Mouse (Mus musculus): ENCODE results near the gene Grik4.
A peak's percentile ranks its signal among the peaks of the same experiment; 100 is the strongest.

The Grik4 gene

DNA sequence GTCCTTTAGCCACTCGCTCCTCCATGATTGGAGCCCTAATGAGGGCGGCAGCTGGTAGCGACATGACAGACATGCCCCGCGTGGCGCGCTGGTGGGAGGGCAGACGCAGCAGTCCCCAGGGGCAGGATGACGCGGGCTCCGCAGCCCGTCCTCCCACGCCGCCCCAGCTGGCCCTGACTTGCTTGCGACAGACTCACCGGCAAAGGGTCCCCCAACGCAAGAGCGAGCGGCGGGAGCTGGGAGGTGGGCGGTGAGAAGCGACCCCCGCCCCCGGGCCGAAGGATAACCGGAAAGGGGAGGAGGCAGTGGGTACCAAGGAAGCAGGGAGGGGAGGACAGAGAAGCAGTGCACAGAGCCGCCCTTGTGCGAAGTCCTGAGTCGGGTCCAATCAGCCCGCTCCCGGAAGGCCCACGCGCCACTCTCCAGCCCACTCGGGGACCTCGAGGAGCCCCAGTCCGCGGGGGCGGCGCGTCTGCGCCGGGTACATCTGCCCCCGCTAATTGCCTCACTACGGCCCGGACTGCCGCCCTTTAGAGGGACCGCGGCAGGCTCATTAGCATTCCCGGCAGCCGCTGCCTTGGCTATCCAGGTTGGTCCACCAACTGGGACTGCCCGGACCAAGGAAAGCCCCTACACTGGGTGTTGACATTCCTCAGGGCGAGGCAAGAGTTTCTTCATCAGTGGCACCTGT, 46.8 kb downstream of the Grik4 start:
- DNase-seq, result peak; percentile 29

DNA sequence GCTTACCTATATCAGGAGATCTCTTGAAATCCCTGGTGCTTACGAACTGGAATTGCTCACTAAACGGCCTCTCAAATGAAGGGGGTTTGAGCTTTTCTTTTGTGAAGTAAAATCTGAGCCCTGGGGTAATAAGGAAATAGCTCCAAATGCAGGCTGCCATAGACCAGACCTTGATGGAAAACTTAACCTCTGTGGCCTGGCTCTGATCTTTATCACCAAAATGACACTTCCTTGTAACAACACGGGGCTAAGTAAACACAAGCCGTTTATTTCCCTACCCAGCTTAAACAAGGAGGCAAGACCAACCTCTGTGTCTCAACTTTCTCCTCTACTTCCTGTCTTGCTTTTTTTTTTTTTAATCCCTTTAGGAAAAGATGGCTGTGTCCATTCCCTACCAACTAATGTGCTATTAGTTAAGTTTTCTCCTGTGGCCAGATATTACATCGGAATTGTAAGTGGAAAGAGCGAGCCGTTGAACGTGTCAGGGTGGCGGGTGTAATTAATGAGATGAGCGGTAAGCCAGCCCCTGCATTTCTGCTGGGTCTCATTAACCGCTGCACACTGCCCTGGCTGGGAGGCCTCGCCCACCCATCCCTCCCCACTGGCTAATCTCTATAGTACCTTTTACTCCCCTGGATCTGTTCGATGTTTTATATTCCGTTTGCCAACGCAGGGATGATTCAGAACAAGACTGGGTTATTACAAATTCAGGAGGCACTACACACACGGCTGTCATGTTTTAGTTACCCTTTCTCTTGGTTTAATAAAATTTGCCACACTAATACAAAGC, 47.7 kb downstream of the Grik4 start:
- no peak for DNase-seq

DNA sequence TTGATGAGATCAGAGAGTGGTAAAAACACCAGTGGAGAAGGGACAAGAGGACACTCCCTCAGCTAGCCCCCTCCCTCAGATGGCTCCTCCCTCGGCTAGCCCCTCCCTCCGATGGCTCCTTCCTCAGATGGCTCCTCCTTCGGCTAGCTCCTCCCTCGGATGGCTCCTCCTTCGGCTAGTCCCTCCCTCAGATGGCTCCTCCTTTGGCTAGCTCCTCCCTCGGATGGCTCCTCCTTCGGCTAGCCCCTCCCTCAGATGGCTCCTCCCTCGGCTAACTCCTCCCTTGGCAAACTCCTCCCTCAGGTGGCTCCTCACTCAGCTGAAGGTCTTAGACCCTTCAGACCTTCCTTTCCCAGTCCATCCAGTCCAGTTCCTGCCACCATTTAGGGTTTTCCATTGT, 51.5 kb downstream of the Grik4 start:
- no peak for DNase-seq

DNA sequence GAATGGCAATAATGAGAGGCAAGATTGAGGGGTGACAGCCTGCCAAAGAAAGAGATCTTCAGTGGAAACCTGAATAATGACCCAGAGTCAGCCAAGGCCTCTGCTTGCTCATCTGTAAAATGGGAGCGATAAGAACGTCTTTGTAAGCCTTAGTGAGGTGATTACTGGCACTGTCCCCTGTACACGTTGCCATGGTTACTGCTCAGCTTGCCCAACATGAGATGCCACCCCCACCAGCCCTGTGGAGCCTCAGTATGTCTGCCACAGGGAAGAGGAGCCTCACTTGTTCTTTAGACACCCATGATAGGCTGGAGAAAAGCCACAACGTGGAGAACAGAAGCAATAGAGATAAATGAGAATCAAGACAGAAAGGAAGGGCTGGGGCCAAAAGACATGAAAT, 56.4 kb downstream of the Grik4 start:
- DNase-seq, result no peak

DNA sequence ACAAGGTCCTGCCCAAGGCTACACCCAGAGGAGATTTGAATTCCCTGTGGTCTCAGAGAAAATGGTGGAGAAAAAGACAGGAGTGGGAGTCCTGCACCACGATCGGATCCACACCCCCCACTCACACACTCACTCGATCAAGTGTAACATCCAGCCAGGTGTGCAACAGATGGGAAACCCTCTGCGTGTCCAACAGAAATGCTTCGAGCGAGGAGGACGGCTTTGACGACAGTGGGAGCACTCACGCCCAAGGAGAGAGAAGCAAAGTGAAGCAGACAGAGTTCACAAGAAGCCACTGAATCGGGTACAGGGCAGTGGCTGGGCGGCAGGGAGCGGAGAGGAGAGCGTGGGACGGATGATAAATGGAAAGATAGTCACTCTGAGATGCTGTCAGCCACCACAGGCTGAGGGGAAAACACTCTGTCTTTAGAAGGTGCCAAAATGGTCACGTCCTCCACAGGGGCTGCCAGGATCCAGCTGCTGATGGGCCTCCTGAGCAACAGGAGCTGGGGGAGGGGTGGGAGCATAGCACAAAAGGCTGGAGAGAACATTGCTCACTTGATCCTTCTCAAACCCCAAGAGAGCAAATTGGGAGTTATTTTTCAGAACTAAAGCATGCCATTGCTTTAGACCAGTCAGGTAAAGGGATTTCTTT, 58.1 kb downstream of the Grik4 start:
- no peak for DNase-seq

DNA sequence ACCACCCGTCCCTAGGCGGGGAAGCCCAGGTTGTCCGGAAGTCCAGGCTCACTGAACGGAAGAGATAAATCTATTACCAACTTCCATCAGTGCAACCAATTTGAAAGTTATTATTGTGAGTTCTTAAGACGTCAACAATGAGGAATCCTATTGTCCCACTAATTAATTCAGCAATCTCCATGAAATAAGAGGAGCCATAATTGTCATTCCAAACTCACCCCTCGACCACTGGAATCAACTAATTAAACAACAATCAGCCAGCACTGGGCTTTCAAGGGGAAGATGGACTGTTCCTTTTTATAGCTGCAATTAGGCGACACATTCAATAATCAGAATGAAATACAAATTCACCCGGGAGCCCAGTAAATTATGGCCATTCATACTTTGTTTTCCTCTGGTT, 58.7 kb downstream of the Grik4 start:
- no peak for DNase-seq

DNA sequence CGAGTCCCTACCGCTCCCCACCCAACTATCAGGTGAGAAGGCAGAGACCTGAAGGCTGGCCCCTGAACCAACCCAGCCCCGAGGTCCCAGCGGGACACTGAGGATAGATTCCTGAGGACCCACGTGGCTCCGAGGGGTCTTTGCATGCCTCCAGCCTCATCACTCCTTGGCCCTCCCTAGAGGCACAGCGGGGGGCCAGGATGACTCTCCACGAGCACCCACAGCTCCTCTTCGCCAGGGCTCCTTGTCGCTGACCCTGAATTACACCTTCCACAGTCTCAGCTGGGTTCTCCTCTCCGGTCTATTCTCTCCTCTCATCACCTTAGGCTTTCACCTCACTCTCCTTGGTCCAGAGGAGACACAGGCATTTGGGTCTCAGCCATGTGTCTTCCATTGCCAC, 59.2 kb downstream of the Grik4 start:
- no peak for DNase-seq

DNA sequence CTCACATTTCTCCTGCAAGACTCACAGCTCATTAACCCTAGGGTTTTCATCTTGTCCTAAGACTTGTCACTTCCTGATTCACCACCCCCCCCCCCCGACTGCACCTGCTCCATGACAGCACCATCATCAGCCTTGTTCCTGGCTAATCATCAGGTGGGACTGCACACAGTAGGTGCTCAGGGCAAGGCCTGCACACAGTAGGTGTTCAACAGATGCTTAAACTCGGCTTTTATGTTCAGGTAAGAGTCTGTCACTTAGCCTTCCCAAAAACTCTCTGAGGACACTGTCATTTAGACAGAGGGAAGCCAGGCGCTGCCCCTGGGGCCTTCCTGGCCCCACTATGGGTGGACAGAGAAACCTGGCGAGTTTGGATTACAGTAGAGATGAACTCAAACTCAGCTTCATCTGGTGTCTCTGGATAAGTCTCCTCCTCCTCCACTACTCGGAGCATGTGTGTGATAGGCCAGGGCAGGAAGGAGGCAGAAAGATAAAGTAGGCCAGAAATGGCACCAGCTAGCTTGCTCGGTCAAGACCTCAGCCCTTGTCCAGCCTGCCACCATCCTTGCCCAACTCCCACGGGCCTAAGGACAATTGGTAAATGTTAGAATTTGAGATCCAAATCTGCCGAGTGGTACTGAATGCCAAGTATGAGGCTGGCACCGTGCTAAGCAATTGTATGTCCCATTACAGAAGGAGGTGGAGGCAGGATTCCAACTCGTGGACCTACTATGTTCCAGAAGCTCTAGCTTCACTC, 61.1 kb downstream of the Grik4 start:
- no peak for DNase-seq

DNA sequence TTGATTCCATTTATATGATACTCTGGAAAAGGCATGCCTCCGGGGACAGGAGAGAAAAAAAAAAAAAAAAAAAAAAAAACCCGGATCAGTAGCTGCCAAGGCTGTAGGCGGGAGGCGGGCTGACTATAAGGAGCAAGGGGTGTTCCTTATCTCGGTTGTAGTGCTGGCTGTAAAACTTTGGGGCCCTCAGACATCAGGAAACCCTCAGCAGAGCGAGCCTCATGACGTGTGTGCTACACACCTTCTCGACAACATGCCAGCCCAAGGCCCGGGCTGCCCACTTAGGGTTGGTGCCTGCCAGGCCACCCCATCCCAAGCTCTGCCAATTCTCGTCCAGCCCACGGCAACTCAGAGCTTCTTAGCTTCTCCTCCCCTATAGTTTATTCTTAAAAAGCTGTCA, 62.0 kb downstream of the Grik4 start:
- no peak for DNase-seq

DNA sequence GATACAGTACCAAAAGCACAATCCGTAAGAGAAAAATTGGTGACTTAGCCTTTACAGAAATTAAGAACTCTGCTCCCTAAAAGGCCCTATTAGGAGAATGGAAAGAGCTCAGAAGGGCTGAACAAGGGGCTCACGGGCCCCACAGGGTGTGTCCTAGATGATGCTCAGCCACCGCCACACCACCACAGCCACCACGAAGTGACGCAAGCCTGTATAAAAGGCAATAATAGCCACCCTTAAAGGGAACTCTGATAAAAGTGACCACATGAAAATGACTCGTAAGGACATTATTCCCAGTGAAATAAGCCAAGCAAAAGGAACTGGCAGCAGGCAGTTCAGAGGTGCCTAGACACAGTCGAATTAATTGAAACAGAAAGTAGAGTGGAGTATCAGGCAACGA, 63.3 kb downstream of the Grik4 start:
- DNase-seq, result no peak

DNA sequence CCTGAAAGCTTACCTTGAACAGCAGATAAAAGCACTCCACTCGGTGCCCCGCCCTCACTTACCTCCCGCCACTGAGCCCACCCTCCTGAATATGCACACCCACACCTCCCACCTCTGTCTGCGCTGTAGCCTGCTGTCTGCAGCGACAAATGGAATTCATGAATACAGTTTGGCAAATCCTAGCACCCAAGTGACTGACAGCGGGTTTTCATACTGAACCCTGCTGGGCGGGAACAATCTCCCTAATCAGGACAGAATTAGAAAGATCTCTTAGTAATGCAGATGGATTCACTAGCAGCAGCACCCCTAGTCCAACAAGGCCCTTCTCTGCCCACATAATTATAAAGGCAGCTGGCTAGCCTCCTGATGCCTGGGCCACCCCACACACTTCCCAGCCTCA, 65.9 kb downstream of the Grik4 start:
- DNase-seq, result no peak

DNA sequence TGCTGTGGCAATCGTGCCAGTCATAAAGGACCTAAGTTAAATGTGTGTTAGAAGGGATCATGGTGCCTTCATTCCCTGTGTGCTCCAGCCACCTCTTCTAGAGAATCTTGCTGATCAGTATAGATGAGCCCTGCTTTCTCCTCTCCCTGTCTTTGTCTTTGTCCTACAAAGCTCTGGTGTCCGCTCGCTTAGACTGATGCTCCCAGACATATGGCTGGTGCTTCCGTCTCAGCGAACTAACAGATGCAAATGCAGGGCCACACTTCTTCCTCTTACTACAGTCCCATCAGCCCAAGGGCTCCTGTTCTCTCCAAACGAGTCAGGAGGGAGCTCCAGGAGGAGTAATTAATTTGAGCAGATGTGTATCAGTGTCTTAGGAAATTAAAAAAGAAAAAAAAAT, 71.4 kb downstream of the Grik4 start:
- DNase-seq, result no peak

DNA sequence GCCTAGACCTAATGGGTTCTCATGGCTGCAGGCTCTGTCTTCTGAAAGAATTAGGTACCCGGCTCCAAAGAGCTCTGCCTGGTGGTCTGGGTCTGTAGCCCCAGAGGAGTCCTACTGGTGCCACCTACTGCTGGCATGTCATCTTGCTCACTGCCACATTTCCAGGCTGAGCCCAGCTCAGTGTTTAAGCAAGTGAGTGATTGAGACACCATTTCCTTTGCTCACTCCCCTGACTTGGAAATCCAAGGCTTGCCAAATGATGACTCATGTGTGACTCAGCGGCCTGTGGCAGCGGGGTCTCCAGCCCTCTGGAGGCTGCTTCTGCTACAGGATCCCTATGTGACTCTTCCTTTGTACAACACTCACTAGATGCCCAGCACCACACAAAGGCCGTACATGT, 72.6 kb downstream of the Grik4 start:
- DNase-seq, result peak; percentile 5

DNA sequence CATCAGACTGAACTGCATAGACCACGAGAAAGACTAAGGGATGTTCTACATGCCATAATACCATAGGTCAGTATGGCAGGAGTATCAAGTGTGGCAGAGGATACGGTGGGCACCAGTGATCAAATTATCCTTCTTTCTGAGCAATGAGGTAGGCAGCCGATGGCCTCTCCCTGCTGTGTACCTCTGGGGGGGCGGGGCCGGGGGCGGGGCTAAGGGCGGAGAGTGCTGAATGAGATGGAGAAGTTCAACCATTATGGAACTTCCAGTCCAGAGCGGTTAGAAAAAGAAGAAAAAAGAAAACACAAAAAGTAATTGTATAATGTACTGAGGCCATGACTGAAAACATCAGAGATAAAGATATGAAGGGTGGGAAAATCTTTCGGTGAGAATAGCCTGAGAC, 74.0 kb downstream of the Grik4 start:
- no peak for DNase-seq

DNA sequence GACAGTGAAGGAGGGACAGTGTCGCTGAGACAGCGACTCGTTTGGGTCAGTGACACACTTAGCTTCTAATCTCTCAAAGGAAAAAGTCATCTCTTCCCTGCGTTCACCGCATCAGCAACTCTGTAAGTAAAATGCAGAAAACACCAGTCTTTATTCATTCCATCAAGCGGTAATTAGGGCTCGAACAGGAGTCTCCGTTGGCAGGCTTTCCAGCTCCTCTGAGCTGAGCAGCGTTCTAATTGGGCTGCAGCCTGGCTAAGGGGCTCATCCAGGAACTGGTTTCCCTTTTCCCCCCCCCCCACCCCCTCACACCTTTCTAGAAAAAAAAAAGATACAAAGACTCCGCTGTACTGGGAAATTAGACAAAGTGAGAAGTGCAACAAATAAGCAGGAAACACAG, 75.8 kb downstream of the Grik4 start:
- DNase-seq, result no peak

DNA sequence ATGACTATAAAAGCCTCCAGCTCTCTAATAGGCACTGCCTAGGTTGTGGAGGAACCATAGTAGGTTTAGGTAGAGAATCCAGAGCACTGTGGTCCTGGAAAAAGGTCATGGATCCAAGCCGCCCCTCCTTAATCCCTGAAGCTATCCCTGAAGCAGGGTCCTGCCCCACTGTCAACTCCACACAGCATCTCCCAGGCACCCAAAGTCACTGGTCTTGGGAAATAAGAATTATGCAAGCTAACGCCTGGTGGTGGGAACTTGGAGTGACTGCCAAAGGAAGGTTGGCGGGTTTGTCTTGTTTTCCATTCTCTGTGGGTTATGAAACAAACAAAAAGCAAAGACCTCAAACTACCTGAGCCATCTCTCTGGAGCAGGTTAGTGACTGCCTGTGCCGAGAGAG, 77.6 kb downstream of the Grik4 start:
- no peak for DNase-seq

DNA sequence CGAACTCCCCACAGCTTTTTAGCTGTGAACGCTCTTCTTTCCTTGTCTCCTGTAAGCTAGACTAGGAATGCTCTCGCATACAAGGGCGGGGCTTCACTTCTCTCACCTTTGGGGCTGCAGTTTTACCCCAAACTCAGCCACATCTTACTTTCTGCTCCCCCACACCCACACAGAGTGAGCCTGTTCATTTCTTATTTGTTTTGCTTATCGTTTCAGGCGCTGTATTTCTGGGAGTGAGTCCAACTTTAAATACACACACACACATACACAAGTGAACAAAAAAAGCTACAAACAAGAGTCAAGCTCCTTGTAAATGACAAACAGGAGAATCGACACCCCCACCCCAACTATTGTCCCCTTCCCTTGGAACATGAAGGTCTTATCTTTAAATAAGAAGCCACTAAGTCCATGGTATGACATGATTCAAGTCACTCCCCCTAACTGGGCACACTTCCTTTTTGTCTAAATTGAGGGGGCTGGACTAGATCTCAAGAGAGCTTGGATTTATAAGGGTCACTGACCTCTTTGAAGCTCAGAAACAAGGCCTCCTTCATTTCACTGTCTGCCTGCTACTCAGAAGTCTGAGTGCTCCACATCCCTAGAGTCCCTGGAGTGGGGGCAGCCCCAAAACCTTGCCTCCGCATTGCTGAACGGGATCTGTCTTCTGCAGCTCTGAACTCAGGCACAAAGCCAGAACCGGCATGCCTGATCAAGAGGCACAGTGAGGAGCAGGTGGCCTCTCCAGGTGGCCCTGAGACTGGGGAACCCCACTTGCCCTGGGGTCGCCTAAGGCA, 79.1 kb downstream of the Grik4 start:
- no peak for DNase-seq

DNA sequence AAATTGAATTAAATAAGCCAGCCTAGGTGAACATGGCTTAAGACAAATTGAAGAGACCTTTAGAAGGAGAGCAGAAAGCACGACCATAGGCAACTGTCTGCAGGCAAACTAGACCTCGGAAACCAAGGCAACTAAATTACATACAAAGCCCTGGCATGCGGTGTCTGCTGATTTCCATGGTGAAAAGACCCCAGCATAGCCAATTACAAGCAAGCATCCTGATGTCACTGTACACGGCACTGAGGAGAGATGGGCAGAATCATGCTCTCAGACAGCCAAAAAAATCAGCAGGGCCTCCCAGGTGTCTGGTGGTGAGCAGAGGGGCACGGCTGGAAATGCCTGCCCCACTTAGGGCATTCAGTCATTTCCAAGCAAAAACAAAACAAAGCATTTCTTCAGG, 80.9 kb downstream of the Grik4 start:
- no peak for DNase-seq

DNA sequence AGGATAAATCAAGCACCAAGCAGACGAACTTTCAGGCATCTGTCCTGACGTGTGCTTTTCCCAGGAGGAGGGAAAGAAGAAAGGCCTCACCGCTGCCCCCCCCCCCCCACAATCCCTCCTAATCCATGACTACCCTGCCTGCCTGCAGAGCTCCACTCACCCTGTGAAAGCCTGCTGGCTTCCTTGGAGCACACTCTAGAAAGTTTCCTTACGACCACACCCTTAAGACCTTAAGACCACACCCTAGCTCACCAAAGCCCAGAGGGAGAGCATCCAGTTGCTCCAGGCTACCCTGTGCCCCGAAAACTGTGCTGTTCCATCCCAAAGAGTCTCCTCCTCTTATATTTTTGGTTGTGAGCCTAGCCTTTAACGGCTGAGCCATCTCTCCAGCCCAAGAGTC, 82.6 kb downstream of the Grik4 start:
- no peak for DNase-seq

DNA sequence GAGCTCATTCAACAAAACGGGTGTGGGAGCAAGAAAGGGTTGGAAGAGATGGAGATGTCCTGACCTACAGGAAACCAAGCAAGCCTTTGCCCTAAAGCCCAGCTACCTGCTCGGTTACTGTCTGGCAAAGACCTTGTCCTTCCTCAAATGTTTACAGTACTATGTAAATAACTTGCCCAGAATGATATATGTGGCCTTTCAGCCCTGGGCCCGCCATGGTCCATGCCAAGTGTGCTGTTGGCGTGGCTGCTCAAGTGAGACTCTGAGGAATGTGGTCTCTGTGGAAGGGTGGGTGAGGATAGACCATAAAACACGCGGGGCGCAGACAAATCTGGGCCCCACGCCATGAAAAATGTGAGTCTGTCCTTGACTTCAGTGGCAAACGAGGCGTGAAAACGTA, 83.1 kb downstream of the Grik4 start:
- DNase-seq, result no peak

DNA sequence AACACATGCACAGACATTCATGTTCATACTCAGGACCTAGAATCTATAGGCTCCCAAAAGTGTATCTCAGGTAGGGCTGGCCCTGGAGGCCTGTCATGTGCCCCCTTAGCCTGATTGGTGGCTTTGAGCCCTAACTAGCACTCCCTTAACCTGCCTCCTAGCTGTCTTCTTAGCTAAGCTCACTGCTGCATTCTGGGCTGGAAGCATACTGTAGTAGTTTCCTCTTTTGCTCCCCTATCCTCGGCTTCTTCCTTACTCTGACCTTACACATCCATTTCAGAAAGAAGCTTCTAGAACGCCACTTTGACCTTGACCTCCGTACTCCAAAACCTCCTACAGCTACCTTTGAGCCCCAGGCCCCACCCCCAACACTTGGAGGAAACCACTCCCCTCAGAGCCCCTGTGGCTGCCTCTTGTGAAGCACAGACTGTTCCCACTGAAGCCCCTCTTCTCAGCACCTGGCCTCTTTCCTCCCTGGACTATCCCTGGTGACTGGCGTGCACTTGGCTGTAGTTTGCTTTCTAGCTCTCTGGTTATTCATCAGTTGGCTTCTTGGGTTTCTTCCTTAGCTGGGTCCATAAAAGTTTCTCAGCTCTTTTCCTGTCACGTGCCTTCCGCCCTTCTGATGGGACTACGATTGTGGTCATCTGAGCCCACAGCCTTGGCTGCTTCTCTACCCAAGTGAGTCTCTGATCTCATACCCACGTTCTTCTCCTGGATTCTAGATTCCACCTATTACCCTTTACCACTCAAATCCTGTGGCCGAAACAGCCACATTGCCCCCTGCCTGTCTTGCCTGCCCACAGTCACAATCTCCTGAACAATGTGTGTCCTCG, 84.1 kb downstream of the Grik4 start:
- DNase-seq, result no peak
